Mouse (Mus musculus): ENCODE measurements at regions not wholly inside any gene's neighbourhood (a gene's known extent, or its start where the extent isn't known, plus 50 kb on each side); places are given as distances from the start of the nearest gene placed in this dataset.
"Not testable (repeated sequence)": the region's sequence is repeated elsewhere in the genome, so short reads cannot be mapped to it uniquely, and the experiment has no call there.

DNA sequence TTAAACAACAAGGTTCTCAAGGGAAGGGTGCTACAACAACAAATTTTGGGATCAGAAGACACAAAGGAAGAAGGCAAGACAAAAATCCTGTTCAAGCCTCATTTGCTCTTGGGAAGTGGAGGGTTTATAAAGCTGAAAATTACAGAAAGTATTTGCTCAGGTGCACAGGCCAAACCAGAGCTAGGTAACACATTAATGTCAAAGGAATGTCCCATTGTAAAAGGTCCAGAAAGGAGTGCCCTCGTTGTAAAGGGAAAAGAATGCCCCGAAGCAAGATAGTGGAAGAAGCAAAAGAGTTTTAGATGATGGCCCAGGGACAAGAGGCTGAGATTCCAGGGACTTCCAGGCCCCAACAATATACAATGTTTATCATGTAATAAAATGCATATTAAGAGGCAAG, 317.3 kb downstream of the Car8 start:
- no peak for DNase-seq

DNA sequence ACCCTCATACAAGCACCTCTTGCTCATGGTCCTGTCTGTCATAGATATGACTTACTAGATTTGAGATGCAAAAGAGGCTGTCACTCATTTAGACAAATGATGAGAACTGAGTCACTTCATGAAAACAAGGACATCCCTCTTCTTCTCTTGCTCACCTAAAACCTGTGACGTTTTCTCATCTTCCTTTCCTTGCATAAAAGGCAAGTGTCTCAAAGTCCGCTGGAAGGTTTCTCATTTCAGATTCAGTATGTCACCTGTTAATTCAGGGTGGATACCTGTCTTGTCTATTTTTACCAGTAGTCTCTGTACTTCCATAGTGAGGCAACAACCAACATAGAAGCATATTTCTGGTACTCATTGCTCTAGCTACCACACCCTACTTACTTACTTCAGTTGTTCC, 325.6 kb downstream of the Car8 start:
- DNase-seq = no peak

GRCm38 (mm10) chr4:7912675-7913074, 326.2 kb downstream of the Car8 start:
- DNase-seq = no peak

DNA sequence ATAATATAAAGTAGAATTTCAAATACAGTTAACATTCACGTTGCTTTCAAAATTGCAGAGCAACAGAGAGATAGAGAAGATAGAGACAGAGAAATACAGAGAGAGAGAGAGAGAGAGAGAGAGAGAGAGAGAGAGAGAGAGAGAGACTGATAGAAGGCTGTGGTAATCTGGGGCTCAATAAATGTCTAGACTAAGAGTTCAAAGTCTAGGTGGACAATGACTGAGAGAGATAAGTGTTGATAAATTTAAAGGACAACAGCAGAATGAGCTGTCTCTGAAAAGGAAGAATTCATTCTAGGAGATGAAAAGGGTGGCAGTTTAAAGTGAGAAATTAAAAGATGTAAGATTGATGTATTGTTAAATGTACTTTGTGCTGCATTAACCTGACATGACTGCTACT, 335.7 kb downstream of the Car8 start:
- no peak for DNase-seq

DNA sequence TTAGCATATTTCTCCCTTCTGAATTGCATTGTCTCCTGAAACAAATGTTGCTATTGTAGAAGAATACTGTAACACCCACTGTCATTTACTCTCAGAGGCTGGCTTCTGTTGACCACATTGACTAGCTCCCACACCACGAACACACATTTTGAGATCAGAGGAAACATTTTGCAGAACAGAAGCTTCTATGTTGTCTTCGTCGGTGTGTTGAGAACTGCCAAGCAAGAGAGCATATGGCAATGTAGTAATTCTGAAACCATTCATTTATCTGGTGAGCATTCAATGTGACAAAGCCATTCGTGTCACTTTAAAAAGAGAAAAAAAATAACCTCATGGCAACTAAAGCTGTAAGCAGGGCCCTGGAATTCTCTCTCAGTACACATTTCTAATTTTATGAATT, 343.9 kb downstream of the Car8 start:
- no peak for DNase-seq

GRCm38 (mm10) chr4:7891128-7891527, 347.7 kb downstream of the Car8 start:
- DNase-seq = no peak

DNA sequence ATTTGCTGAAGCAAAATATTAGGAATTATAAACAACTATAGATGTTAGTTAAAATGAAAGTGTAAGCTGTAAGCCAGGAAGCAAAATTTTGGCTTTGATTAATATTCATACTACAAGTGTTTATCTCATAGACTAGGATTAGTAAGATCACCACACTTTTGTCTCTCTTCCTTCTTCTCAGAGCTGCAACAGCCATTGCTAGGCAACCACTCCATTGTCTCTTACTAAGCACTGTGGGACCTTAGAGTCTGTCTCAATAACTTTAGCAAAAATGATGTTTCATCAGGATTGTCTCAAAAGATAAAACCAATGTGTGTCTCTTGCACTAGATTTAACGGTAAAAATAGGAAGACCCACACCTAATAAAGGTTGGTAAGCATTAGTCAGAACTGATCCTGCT, 384.3 kb downstream of the Car8 start:
- DNase-seq = no peak

- peak; percentile 42 to 52 for DNase-seq
Observed at GRCm38 (mm10) chr4:7853121-7853782, 385.6 kb downstream of the Car8 start.

- DNase-seq = no peak
Observed at GRCm38 (mm10) chr4:7852006-7852615, 386.7 kb downstream of the Car8 start.

DNA sequence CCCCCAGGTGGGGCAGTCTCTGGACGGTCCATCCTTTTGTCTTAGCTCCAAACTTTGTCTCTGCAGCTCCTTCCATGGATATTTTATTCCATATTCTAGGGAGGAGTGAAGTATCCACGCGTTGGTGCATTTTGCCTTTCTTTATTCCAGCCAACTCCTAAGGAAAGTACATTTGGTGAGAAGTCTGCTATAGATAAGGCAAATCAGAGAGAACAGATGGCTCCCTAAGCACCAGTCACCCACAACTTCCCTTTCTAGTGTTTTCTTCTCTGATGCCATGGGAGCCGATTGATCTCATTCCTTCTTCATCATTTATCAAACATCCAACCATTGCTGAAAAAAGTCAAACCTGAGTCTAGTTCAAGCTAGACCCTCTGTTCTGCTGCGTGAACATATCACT, 391.4 kb downstream of the Car8 start:
- DNase-seq = no peak

DNA sequence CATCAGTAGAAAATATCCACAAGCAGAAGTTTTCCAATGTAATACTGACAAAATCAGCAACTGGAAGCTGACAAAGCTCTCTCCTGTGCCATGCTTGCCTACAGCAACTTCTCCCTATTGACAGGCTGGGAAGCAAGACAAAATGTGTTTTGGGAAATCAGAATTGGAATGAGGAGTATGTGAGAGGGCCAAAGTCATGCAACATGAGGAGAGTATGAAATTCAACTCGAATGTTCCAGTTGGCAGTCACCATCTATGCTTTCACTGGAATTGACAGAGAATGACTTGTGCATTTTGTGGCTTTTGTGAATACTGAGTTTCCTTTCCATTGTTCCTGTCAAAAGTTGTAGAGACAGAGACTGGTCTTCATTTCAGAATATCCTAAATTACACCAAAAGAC, 409.7 kb downstream of the Car8 start:
- no peak for DNase-seq

DNA sequence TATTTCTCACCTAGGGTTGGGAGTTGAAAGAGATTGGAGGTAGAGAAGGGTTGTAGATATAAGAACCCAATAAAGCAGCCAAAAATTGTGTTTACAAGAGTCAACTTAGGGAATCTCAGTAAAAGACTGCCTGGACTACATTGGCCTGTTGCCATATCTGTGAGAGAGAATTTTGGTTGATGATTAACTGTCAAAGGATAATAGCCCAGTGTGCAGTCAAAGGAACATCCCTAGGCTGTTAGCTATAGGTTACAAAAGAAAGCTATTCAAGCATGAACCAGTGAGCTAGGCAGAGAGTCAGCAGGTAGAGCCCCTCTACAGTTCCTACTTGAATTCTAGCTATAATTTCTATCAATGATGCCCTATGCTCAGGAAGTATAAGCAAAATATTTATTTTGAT, 419.0 kb downstream of the Car8 start:
- no peak for DNase-seq

DNA sequence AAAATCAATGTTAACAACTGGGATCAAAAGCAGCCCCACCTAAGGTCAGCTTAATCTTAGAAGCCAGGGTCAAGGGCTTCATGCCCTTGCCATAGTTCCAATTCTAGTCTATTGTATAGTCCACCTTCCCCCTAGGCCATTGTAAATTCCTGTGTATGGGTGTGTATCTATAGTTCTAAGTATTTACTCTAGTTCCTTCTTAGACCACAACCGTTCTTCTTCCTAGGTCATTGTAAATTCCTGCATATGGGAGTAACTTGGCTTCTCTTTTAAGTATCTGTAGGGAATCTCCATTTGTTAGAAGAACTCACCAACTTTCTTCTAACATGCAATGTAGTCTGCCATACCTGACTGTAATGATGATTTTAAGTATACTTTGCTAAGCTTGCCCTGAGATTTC, 461.1 kb downstream of the Car8 start:
- DNase-seq = not testable (repeated sequence)

- no peak for DNase-seq
Observed at GRCm38 (mm10) chr4:7755473-7755872, 483.4 kb downstream of the Car8 start.

DNA sequence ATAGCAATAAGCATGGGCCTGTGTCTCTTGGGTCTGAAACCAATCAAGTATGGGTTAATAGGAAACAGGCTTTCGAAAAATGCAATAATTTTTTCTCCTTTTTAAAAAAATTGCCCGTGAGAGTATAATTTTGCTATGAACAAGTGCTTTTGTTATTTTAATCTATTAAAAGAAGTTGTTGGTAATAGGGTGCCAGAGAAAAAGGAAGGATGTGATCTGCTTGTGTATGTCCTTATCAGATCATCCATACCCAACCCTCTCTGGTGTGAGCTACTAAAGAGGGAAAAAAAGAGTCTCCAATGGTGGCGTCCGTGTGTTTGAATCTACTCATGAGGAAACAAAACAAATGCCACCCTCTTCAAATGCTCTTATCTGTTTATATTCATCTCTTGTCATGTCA, 484.9 kb downstream of the Car8 start:
- no peak for DNase-seq

DNA sequence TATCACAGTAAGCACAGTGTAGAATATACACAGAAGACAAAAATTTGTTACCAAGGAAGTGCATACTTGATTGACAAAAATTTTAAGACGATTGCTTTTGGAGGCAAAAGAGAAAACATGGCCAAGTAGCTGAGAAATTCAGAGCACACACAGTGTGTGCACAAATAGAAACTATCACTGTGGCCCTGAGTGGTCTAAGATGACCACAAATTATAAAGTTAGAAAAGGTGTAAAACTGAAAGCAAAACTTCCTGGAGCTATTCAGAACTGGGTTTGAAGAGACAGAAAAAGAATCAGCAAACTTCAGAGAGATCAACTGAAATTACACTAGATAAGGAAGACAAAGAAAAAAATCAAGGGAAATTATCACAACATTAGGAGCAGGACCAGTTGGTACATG, 487.6 kb downstream of the Car8 start:
- no peak for DNase-seq

DNA sequence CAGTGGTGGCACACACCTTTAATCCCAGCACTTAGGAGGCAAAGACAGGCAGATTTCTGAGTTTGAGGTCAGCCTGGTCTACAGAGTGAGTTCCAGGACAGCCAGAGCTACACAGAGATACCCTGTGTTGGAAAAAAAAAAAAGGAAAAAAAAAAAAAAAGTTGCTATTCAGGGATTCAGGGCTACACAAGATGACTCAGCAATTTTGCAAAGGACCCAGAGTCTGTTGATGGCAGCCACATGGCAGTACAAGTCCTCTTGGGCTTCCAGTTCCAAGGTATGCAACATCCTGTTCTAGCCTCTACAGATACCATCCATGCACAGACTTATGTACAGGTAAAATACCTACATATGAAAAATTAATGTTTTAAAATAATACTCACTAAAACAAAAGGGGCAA, 515.9 kb downstream of the Car8 start:
- no peak for DNase-seq

- no peak for DNase-seq
Observed at GRCm38 (mm10) chr4:7688516-7688915, 550.3 kb downstream of the Car8 start.

DNA sequence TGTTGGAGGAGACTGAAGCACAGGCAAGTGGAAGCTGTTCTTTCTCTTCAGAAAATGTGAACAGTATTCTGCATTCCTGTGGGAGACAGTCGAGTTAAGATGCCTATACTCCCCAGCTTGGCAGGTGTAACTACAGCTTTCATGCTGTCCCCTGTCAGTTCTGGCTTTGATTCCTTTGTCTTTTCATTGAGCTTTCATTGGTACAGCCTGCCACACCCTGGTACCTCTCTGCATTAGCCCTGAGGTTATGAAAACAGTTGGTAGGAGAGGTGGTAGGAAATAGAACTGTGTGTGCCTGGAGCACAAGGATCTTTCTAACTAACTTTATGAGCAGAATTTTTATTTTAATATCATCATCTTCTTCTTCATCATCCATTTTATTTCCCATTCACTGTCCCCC, 551.6 kb downstream of the Car8 start:
- DNase-seq = no peak

GRCm38 (mm10) chr4:7670795-7671105, 568.1 kb downstream of the Car8 start:
- DNase-seq = peak; percentile 24 to 30

GRCm38 (mm10) chr4:7669992-7670794, 568.6 kb downstream of the Car8 start:
- DNase-seq = no peak

GRCm38 (mm10) chr4:7666935-7667594, 571.8 kb downstream of the Car8 start:
- no peak for DNase-seq

GRCm38 (mm10) chr4:7642878-7643590, 595.8 kb downstream of the Car8 start:
- DNase-seq = no peak
